Mouse (Mus musculus): ENCODE data around the gene Znrf4. TPM values are rescaled to one million over a fixed set of nuclear protein-coding genes. Genes with fewer than 3 reads are reported as not detected.
"Not testable (repeated sequence)": the region's sequence is repeated elsewhere in the genome, so short reads cannot be mapped to it uniquely, and the experiment has no call there.

Znrf4 gene
- total RNA-seq, 2 experiments from 2014 or later: not detected

DNA sequence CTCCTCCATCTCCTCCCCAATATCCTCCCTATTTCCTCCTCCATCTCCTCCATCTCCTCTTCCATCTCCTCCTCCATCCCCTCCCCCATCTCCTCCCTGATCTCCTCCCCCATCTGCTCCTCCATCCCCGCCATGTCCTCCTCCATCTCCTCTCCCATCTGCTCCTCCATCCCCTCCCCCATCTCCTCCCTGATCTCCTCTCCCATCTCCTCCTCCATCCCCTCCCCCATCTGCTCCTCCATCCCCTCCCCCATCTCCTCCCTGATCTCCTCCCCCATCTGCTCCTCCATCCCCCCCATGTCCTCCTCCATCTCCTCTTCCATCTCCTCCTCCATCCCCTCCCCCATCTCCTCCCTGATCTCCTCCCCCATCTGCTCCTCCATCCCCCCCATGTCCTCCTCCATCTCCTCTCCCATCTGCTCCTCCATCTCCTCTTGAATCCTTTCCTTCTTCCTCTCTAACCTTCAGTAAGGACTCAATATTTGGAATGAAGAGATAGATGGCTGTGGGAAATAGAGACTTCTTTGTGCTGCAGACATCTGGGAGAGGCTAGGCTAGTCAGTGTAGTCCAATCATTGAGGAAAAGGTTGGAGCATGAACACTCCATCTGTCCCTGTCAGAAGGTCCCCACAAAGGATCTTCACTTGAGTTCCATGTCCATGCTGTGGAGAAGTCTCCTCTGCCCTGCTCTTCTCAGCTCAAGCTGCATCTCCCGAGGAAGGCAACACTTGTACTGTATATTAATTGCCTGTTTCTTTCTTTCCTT lies 10.4 kb downstream of the Znrf4 start:
- DNase-seq (ENCODE audit: low spot score in 2 of 2); intact Hi-C loops (cut with DNase I): not testable (repeated sequence)

DNA sequence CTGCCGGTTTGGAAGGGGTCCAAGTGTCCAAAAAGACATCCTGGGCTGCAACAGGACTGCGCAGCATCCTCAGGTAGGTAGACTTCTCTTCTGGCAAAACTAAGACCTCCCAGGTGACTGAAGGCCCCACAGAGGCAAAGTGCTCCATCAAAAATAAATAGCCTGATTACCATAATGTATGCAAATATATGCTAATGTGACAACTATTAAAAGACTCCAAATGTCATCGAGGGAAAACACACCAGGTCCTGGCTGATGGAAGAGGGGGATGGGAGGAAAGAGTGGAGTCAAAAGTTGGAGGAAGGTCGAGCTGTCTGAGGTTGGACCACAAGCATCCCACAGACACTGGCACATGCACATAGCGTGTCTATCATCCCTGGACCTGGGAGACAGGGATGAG lies 13.0 kb downstream of the Znrf4 start:
- intact Hi-C loops (cut with DNase I): no loop called here
- DNase-seq (ENCODE audit: low spot score in 2 of 2): no peak

DNA sequence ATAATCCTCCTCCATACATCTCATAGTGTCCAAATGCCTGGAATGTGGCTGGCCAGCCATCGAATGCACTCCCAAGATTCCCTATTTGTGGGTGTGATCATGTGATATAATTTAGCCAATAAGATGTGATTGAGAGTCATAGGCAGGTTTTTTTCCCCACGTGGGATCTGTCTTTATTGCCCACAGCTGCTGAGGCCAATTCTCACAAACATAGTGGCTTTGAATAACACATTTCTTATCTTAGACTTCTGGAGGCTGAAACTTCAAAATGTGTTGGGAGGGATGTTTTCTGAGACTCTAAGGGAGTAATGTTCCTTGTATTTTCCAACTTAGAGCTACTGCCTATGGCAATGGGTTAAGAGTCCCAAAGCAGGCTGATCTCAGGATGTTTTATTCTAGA lies 17.8 kb downstream of the Znrf4 start:
- intact Hi-C loops (cut with DNase I): no loop called here
- DNase-seq (ENCODE audit: low spot score in 2 of 2): no peak

DNA sequence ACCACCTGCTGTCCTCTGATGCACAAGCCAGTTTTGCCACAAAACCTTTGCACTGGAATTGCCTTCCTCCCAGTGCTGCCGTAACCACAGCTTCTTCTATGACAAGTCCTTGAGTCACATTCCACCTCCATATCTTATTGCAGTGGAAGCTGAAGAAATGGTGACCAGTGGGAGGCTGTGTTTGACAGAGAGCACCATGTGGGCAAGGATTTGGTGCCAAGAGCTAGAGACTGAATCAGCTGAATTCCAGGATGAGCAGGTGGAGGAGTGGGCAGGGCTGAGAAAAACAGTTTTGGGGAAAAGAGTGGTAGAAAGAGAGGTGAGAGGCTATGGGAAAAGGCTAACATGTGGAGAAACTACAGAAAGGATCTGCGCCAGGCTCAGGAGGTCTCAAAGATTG lies 18.4 kb downstream of the Znrf4 start:
- intact Hi-C loops (cut with DNase I): no loop called here
- peak; percentile 79 to 83 for DNase-seq (ENCODE audit: low spot score in 2 of 2)

DNA sequence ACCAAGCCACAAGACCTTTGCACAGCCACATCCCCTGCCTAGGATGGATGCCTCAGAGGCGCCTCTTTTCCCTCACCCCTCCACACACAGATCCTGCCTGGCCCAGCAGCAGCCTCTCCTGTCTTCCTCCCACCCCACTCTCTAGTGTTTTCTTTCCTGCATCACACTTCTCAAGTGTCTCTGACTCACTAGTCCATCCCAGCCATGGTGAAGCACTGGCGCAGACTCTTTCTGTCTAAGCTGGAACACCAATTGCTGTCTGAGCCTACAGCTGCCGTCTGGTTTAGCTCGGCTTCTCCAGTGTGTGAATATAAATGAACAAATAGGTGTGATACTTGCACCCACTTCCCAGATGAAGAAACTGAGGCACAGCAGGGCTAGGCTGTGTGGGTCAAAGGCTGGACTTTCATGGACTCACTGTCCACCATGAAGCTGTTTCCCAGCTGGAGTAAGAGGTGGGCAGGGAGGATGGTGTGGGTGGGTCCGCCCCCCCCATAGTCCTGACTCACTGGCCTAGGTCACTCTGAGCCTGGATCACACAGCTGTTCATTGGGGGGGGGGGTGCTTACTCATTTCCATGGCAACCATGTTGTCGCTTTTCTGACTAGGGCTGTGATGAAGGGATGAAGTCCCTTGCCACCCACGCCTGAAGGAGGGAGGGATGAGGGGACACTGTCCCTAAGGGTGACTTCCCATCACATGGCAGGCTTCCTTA lies 21.6 kb downstream of the Znrf4 start:
- DNase-seq (ENCODE audit: low spot score in 2 of 2): peak in 1 of 2 experiments; percentile 53
- intact Hi-C loops (cut with DNase I): no loop called here

DNA sequence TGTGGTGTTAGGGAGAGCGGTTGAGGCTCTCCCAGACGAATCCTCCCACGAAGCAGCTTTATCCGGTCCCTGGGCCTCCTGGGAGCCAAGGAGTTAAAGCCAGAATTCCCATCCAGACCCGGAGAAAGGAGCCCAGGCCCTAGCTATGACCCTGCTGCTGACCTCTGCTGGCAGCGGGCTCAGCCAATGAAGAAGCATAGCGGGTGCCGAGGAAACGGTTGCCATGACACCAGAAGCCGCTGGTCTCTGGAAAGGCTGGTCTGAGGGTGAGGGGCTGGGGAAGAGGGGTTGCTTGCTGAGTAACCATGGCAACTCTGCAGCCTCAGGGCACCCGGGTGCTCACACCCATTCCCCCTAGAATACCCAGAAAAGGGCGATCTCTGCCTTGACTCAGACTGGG lies 24.2 kb downstream of the Znrf4 start:
- intact Hi-C loops (cut with DNase I): loop anchor here (5.0 kb wide), 1 partner anchor 64 kb away; the partner anchor contains the start of gene Gm20219
- DNase-seq (ENCODE audit: low spot score in 2 of 2): no peak

DNA sequence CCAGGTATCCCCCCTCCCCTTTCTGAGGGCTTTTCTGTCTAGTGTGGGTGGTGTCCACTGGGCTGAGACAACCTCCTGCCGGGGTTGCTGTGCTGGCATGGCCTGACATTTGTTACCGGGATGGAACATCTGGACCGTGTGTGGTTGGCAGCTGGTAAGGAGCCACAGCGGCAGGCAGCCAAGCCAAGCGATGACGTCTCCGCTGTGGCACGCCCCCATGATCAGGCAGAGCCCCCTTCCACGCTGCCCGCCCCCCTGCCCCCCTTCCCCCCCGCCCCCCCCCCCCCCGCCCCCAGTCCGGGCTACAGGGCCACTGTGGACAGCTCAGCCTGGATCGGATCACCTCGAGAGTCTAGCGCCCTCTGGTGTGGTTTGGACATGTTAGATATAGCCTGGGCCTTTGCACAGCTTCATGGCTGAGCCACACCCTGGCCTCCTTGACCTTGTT lies 24.8 kb downstream of the Znrf4 start:
- intact Hi-C loops (cut with DNase I): loop anchor here (5.0 kb wide), 1 partner anchor 65 kb away; the partner anchor contains the start of gene Gm20219
- DNase-seq (ENCODE audit: low spot score in 2 of 2): no peak

DNA sequence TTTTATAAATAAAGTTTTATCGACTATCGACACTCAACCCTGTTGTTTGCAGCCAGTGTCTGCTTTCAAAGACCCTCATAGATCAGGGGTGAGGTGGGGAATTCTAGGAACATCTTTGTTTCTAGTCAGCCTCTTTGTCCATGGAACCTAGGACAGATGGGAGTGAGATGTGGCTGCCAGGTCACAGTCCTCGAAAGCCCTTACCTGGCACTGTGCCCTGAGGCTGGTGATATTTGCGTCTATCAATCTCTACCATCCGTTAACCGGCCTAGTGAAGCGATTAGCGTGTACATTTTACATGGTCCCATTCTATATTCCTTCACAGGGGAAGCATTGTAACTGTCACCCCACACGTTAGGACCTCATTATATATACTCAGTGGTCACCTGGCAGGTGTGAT lies 26.3 kb downstream of the Znrf4 start:
- no peak for DNase-seq (ENCODE audit: low spot score in 2 of 2)
- intact Hi-C loops (cut with DNase I): loop anchor here (5.0 kb wide), 1 partner anchor 66 kb away; the partner anchor contains the start of gene Gm20219

DNA sequence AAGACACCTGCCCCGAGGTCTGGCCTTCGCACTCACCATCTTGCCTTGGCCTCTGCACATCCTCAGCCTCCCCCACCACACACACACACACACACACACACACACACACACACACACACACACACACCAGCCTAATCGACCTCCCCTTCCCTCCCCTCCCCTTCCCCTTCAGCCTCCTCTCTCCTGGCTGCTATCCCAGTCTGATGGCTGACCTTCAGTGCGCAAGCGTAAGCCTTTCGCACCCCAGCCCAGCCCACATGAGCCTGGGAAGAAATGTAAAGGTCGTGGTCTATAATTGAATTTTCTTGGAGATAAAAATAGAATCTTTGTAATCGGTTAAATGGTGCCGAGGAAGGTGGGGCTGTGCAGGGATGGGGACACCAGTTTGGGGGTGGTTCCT lies 27.1 kb downstream of the Znrf4 start:
- intact Hi-C loops (cut with DNase I): loop anchor here (5.0 kb wide), 1 partner anchor 67 kb away; the partner anchor contains the start of gene Gm20219
- no peak for DNase-seq (ENCODE audit: low spot score in 2 of 2)

DNA sequence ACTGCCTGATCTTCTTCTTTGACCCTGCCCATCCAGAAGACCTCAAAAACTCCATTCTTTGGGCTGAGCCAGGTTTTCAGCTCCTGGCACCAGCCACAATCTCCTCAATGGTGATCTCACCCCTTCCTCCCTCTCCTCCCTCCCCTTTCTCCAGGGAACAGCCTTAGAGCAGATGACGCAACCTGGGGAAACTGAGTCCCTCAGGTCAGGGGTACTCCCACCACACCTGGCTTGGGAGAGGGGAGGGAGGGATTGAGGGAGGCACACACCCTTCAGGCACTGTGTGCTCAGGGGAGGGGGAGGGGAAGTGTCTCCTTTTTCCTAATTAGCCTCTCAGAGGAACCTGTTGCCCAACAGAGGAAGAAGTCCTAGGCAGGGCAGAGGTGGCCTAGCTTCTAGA lies 29.6 kb downstream of the Znrf4 start:
- no peak for DNase-seq (ENCODE audit: low spot score in 2 of 2)
- intact Hi-C loops (cut with DNase I): no loop called here

DNA sequence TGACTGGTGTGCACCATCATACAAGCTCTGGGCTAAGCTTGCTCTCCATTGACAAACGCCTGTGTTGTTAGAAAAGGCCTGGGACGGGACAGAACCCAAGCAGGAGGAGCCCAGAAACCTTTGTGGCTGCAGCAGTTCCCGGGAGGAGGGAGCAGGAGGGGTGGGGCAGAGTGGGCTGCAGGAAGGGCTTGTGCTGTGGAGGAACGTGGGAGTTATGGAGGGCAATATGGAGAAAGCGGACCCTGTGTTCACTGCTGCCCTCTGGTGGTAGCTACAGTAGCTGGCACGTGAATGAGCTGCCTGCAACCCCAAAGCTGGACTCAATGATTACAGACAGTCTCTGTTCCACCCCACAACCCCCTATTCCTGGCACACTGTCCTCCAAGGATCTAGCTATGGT lies 32.9 kb downstream of the Znrf4 start:
- intact Hi-C loops (cut with DNase I): loop anchor here (5.0 kb wide), 1 partner anchor 122 kb away; no protein-coding TSS in a partner anchor
- DNase-seq (ENCODE audit: low spot score in 2 of 2): peak in 1 of 2 experiments; percentile 54

DNA sequence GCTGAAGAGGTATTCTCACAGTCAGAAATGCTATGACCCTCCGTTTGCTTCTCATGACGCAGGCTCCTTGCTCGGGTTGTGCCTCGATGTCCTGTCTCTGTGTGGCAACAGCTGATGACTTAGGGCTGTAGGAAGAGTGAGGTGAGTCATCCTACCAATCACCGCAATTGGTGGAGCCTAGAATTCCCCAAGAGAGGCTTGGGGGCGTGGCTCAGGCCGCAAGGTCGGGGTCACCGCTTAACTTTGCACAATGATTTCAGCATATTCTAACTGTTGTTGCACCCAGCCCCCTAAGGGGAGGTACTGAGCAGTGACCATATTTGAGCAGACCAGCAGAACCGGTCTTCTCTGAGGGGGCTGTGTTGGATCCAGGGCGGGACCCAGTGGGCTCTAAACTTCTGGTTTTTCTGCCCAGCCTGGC lies 34.0 kb downstream of the Znrf4 start:
- DNase-seq (ENCODE audit: low spot score in 2 of 2): no peak

DNA sequence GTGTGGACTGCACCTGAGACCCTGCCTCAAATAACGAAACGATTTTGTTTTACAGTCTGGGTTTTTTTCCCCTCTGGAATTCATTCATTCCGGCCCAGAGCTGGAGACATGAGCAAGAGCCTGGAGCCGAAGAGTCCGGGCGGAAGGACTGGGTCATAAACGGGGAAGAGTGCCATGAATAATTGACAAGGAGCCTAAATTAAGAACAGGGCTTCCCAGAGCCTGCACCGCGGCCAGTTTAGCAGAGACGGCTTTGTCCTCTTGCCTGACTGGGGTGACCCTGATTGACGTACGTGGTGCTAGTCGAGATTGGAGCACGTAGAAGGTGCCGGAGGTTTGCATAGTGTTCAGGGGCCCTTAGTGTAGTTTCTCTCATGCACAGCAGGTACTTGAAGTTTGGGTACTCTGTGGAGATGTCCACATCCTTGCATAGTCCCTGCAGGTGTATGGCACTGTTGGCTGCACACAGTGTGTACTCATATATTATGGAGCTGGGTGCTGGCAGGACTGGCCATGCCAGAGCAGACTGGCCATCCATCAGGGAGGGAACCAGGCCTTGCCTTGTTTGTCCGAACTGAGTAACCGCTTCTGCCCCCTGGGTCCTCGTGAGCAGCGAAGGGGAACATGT lies 34.9 kb downstream of the Znrf4 start:
- DNase-seq (ENCODE audit: low spot score in 2 of 2): no peak
- intact Hi-C loops (cut with DNase I): loop anchor here (5.0 kb wide), 1 partner anchor 120 kb away; no protein-coding TSS in a partner anchor

More for the DNA sequence above, 34.0 kb downstream of the Znrf4 start:
- intact Hi-C loops (cut with DNase I): loop anchor here (5.0 kb wide), 1 partner anchor 121 kb away; no protein-coding TSS in a partner anchor

DNA sequence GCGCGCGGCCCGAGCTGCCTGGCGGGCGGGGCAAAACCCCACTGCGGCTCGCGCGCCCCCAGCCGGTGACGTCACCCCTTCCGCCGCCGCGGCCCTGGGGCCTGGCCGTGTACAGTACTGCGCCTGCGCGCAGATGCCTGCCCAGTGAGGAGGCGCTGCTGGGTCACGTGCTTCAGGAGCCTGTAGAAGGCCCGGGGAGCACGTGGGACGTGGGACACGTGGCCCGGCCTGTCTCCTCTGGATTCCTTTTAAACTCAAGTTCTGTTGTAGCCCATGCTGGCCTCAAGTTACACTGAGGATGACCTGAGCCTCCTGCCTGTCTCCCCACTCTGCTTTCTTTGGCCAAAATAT lies 35.9 kb downstream of the Znrf4 start, which contains the start of gene Ptprs:
Gene Ptprs (minus strand): TSS at position 82 of the 351 bp plus-strand sequence.
- intact Hi-C loops (cut with DNase I): loop anchor here (5.0 kb wide), 1 partner anchor 119 kb away; no protein-coding TSS in a partner anchor

DNA sequence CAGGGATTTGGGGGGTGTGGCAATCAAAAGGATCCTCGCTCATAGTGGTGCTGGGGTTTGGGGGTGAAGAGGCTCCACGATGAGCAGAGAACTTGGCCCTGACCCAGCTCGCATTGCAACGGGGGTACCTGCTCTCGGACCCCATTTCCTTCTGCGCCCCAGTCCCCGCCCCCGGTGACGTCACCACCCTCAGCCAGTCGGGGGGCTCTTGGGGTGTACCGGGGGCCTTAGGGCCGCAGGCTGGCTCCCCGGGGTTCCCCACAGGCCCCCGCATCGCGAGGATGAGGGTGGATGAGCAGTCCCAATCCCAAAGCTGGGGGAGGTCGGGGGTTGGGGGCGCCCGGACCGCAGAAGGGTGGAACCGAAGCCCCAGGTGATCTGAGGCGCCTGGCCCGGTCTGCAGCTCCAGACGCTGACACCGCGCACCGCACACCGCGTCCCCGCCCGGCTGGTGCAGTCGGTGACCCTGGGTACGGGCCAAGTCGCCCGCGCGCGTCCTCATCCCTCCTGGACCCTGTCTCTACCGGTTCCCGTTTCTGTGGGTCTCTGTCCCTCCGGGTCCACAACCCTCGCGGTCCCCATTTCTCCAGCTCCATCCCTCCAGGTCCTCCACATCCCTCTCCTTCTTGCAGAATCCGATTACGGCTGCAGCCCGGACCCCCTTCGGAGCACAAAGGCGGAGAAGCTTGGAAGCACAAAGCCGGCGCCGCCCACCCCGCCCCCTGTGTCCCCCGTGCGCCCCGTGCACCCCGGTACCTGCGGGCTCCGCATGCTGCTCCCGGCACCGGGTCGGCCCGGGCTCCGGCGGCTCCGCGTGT lies 36.4 kb downstream of the Znrf4 start:
- intact Hi-C loops (cut with DNase I): loop anchor here (2.0 to 5.0 kb wide), 2 partner anchors 49 to 118 kb away; no protein-coding TSS in a partner anchor

More for the DNA sequence above, 35.9 kb downstream of the Znrf4 start, which contains the start of gene Ptprs:
- DNase-seq (ENCODE audit: low spot score in 2 of 2): peak; percentile 99

DNA sequence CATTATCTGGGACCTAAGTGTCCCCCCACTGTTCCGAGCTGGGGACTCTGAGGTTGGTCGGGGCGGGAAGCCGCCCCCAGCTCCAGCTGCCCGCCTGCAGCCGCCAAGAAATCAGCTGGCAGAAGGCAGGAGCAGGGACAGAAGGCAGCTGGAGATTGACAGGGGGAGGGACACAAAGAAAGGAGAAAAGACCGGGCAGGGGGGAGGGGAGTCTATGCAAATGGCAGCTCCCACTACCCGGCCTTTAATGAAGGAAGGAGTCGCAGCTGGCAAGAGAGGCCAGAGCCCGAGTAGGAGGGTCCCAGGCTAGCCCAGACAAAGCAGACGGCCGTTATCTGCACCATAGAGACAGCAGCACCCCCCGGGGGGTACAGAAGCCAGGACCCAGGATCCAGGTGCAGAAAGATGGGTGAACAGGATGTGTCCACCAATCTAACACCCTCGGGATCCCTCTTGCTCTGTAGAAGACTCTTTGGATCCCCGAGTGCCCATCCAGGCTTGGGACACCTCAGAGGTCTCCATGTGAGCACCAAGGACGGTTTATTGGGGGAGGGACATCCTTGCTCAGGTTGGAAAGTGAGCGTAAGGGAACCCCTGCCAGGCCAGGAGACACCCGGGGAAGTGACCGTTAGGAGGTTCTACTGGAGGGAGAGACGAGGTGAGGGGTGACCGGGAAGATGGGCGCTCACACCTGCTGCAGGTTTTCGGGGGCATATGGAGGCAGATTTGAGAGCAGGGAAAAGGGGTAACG lies 37.2 kb downstream of the Znrf4 start:
- DNase-seq (ENCODE audit: low spot score in 2 of 2): peak; percentile 71 to 77
- intact Hi-C loops (cut with DNase I): loop anchor here (2.0 to 5.0 kb wide), 2 partner anchors 48 to 118 kb away; no protein-coding TSS in a partner anchor

More for the DNA sequence above, 36.4 kb downstream of the Znrf4 start:
- DNase-seq (ENCODE audit: low spot score in 2 of 2): peak; percentile 63 to 72

DNA sequence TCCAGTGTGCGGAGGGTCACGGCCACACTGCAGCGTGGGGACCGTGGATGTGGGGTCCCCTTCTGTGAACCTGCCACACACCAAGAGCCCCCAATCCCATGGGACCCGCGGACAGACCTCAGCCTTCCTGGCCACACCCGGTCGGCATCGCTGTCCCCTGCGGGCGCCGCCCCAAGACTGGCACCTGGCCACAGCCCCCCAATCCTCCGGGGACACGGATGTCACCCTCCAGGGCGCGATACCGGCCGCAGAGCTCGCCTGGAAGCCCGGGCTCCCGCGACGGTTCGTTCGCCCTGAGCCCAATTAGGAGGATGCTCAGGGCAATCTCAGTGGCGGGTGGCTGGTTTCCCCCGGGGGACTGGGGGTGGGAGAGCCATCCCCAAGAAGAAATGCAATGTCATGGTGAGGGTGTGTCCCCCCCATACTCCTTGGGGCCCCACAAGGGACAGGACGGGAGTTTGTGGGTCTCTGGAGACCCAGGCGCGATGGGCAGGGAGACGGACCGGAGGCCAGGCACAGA lies 37.9 kb downstream of the Znrf4 start:
- intact Hi-C loops (cut with DNase I): loop anchor here (2.0 kb wide), 1 partner anchor 48 kb away; no protein-coding TSS in a partner anchor
- DNase-seq (ENCODE audit: low spot score in 2 of 2): no peak

DNA sequence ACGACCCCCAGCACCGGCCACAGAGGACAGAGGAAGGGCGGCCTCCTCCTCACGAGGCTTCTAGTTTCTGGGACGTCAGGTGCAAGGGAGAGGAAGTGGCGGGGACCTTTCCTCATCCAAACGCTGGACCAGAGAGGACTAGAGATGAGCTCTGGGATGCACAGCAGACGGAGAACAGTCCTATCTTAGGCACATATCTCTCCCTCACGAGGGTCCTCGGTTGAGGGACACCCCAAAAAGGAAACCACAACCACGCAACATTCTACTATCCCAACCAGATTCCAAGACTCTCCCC lies 38.7 kb downstream of the Znrf4 start:
- intact Hi-C loops (cut with DNase I): no loop called here
- DNase-seq (ENCODE audit: low spot score in 2 of 2): no peak

Measured in left cerebral cortex, postnatal 36 days (tissue).